Mouse (Mus musculus): ENCODE data around the gene Gpr4.

- TF ChIP-seq TCF12 (IDR thresholded peaks at IDR 0.05; ENCODE audit: low read depth, low read length): 0 out of 2 replicates have a peak, but pooled peaks have one; percentile 33
- peak; percentile 61; the same call in 1 of the 2 replicates for TF ChIP-seq POLR2A (IDR thresholded peaks at IDR 0.05; ENCODE audit: low read depth, low read length)
- no peak for TF ChIP-seq SMC3 (IDR thresholded peaks at IDR 0.05; ENCODE audit: low read depth, low read length)
- TF ChIP-seq MAZ (IDR thresholded peaks at IDR 0.05; ENCODE audit: low read depth, low read length): no peak
- peak in 1 of 2 experiments; percentile 26; a peak in 1 of 4 replicates for TF ChIP-seq CTCF (conservative IDR thresholded peaks at IDR 0.05 in 1 of 2, IDR thresholded peaks at IDR 0.05 in 1 of 2; ENCODE audit: low read depth in 2 of 2, low read length in 2 of 2)
- TF ChIP-seq RAD21 (IDR thresholded peaks at IDR 0.05; ENCODE audit: low read depth, low read length): no peak
- no peak for TF ChIP-seq POLR2AphosphoS2 (IDR thresholded peaks at IDR 0.05; ENCODE audit: low read depth, low read length)
These were observed 31.4 kb upstream of the Gpr4 start for GRCm38 (mm10) chr7:19180862-19181429.

Data from CH12.LX (cell line).